Mouse (Mus musculus) liver, adult 10 weeks (tissue): ENCODE results near the gene Nup214. TPM values are rescaled to one million over a fixed set of nuclear protein-coding genes. Genes with fewer than 3 reads are reported as not detected.

Source experiments
- polyA plus RNA-seq: library from polyadenylated mRNA; stranded (reverse); fragments of 350-450 nt; fragmentation: Illumina TruSeq; extraction: RNeasy Lipid Tissue Mini Kit (QIAGEN cat#74804); gene quantifications from one replicate; pipeline ENCODE4 v1.2.3, GENCODE M21; 2014; ENCODE audit warnings: low read depth, low replicate concordance

Gene Nup214
- polyA plus RNA-seq = 11.0 TPM

GRCm38 (mm10) chr2:31974141-31974808 lies at the start of gene Nup214:
Gene Nup214 (plus strand): TSS chr2:31974436.

GRCm38 (mm10) chr2:31950058-31950871 lies 24.0 kb upstream of the Nup214 start, which contains the start of gene Aif1l:
Gene Aif1l (plus strand): TSS chr2:31950139.

DNA sequence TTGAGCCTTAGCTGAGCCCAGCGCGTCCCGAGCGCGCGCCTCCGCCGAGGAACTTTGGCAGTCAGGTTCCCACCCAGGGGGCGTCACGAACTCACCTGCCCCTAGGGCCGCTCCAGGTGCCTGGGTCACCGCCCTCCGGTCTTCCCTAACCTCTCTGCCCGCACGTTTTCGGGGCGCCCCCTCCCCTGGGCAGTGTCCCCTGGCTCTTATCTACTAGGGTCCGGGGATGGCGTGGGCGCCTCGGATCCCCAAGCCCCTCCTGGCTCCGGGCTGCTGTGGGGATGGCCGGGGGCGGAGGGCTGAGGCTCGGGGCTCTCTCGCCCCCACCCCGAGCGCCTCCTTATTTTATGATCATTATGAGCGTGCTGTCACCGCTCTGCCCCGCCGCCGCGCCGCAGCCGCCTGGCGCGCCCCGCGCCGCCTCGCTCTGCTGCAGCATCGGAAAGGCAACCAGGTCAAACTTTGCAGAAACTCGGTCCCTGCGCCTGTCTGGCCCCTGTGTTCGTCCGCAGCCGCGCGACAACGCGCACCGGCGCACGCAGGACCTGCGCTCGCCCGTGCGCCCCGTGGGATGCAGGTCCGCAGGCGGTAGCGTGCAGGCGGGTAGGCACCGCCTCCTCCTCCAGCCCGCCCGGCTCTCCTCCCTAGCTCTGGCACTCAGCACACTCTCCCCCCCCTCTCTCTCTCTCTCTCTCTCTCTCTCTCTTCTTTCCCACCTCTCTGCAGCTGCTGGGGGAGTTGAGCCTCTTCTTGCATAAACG lies 110.1 kb downstream of the Nup214 start, which contains the start of gene Fam78a:
Fam78a (minus strand) TSS at position 747 of the 761 bp plus-strand sequence.

DNA sequence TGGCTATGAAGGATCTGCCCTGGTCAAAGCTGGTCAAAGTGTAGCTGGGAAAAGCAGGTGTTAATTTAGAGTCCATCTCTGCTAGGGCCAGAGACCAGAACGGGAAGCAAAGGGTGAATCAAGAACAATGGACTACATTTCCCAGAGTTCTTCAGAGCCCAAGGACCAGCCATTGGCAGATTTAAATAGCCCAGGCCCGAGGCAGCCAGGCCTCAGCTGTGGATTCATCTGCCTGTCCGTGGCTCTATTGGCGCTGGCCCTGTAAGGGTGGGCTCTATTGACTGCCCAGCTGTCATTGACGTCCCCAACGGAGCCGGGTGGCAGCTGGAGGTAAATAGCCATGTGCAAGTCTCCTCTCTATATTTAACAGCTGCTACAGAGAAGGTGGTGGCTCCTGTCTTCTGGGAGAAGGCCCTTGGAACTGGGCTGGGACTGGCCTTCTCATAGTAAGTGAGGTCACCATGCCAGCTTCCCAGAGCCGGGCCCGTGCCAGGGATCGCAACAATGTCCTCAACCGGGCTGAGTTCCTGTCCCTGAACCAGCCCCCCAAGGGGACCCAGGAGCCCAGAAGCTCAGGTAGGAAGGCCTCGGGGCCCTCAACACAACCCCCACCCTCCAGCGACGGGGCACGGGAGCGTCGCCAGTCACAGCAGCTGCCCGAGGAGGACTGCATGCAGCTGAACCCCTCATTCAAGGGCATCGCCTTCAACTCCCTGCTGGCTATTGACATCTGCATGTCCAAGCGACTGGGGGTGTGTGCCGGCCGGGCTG lies 121.3 kb downstream of the Nup214 start, which contains the start of gene Plpp7:
Plpp7 (plus strand) TSS at position 178 of the 771 bp plus-strand sequence.

Other genes starting within 250 kb of the Nup214 start
- not detected for gene Qrfp, start 163.9 kb upstream of the Nup214 start, polyA plus RNA-seq
- gene Fibcd1, start 128.4 kb upstream of the Nup214 start, polyA plus RNA-seq = not detected
- 0.08 TPM for gene Lamc3, start 87.1 kb upstream of the Nup214 start, polyA plus RNA-seq
- 0.56 TPM for gene Aif1l, start 24.3 kb upstream of the Nup214 start, polyA plus RNA-seq
- 0.19 TPM for gene Fam78a, start 110.4 kb downstream of the Nup214 start, polyA plus RNA-seq
- gene Plpp7, start 121.1 kb downstream of the Nup214 start, polyA plus RNA-seq = not detected
- 7.5 TPM for gene Prrc2b, start 176.6 kb downstream of the Nup214 start, polyA plus RNA-seq